Mouse (Mus musculus) MEL (cell line): ENCODE measurements at regions not wholly inside any gene's neighbourhood (a gene's known extent, or its start where the extent isn't known, plus 50 kb on each side); places are given as distances from the start of the nearest gene placed in this dataset.

Experiments
- DNase-seq: peaks from one replicate; pipeline ENCODE4 v3.0.0; 2011; ENCODE audit warnings: low read depth, low spot score
- H3K27ac ChIP-seq: 2 replicates; pipeline ENCODE4 v1.5.1; 2012; ENCODE audit warnings: low read depth, mild to moderate bottlenecking, control low read depth, low read length, moderate library complexity; ENCODE audit not compliant: control insufficient read depth
- H3K27me3 ChIP-seq, 2 experiments: fragments of 150-350 bp in 1 of 2; sonication (generic) in 1 of 2; 2 replicates each; pipeline ENCODE4 v1.6.1; 2012; ENCODE audit warnings: low read length in 2 of 2, mild to moderate bottlenecking in 2 of 2, improper control_type of control experiment in 1 of 2, moderate library complexity in 1 of 2; ENCODE audit not compliant: insufficient read depth in 2 of 2, control insufficient read depth in 1 of 2
- H3K36me3 ChIP-seq, 2 experiments: 2 replicates each; pipeline ENCODE4 v1.6.1; 2012 to 2014; ENCODE audit warnings: low read length in 2 of 2, improper control_type of control experiment in 1 of 2, inconsistent platforms in 1 of 2, mild to moderate bottlenecking in 1 of 2; ENCODE audit not compliant: insufficient read depth in 2 of 2, control insufficient read depth in 1 of 2
- H3K4me1 ChIP-seq, 2 experiments: fragments of 150-350 bp in 1 of 2; sonication (generic) in 1 of 2; 2 replicates each; pipeline ENCODE4 v1.6.1; 2012; ENCODE audit warnings: low read length in 2 of 2, improper control_type of control experiment in 1 of 2, mild to moderate bottlenecking in 1 of 2; ENCODE audit not compliant: insufficient read depth in 2 of 2, control insufficient read depth in 1 of 2
- H3K4me3 ChIP-seq, 2 experiments: fragments of 150-350 bp in 1 of 2; sonication (generic) in 1 of 2; 2 replicates each; pipeline ENCODE4 v1.5.1; 2012; ENCODE audit warnings: low read depth in 2 of 2, low read length in 2 of 2, mild to moderate bottlenecking in 2 of 2, moderate library complexity in 2 of 2, control low read depth in 1 of 2, improper control_type of control experiment in 1 of 2; ENCODE audit not compliant: control insufficient read depth in 1 of 2, insufficient read depth in 1 of 2
- H3K79me2 ChIP-seq: 2 replicates; pipeline ENCODE4 v1.6.1; 2012; ENCODE audit warnings: mild to moderate bottlenecking, low read length, moderate library complexity; ENCODE audit not compliant: control insufficient read depth, poor library complexity, insufficient read depth
- H3K9ac ChIP-seq: 2 replicates; pipeline ENCODE4 v1.6.1; 2012; ENCODE audit warnings: low read depth, mild to moderate bottlenecking, control low read depth, low read length, moderate library complexity; ENCODE audit not compliant: control insufficient read depth, poor library complexity, severe bottlenecking
- H3K9me3 ChIP-seq: fragments of 150-350 bp; sonication (generic); replicated peaks from 2 replicates; pipeline ENCODE4 v1.6.1; 2012; ENCODE audit warnings: mild to moderate bottlenecking, low read length, improper control_type of control experiment, moderate library complexity; ENCODE audit not compliant: insufficient read depth
- CHD2 ChIP-seq: IDR thresholded peaks from 2 replicates; pipeline ENCODE4 v1.6.1; 2011; ENCODE audit warnings: low read length, improper control_type of control experiment
- CTCF ChIP-seq, 3 experiments: IDR thresholded peaks in 2 of 3; conservative IDR thresholded peaks in 1 of 3; 2 replicates each; pipeline ENCODE4 v1.5.1; 2011 to 2012; ENCODE audit warnings: low read length in 3 of 3, low read depth in 2 of 3, mild to moderate bottlenecking in 2 of 3, improper control_type of control experiment in 1 of 3, inconsistent platforms in 1 of 3, mixed read lengths in 1 of 3, moderate library complexity in 1 of 3; ENCODE audit not compliant: control insufficient read depth in 1 of 3, insufficient read depth in 1 of 3, poor library complexity in 1 of 3, severe bottlenecking in 1 of 3
- ELF1 ChIP-seq: IDR thresholded peaks from 2 replicates; pipeline ENCODE4 v1.6.1; 2014; ENCODE audit warnings: low read depth, mild to moderate bottlenecking, inconsistent platforms, low read length, improper control_type of control experiment, moderate library complexity
- EP300 ChIP-seq, 2 experiments: IDR thresholded peaks; 2 replicates each; pipeline ENCODE4 v1.6.1; 2011; ENCODE audit warnings: improper control_type of control experiment in 2 of 2, low read length in 2 of 2, low read depth in 1 of 2, mild to moderate bottlenecking in 1 of 2
- ETS1 ChIP-seq: IDR thresholded peaks from 2 replicates; pipeline ENCODE4 v1.6.1; 2012; ENCODE audit warnings: low read depth, mild to moderate bottlenecking, inconsistent platforms, low read length, improper control_type of control experiment, moderate library complexity
- GABPA ChIP-seq: IDR thresholded peaks from 2 replicates; pipeline ENCODE4 v1.6.1; 2012; ENCODE audit warnings: low read depth, mild to moderate bottlenecking, inconsistent platforms, low read length, improper control_type of control experiment, moderate library complexity
- GATA1 ChIP-seq: IDR thresholded peaks from 2 replicates; pipeline ENCODE4 v1.6.1; 2011; ENCODE audit warnings: low read depth, low read length, improper control_type of control experiment
- HCFC1 ChIP-seq: IDR thresholded peaks from 2 replicates; pipeline ENCODE4 v1.6.1; 2012; ENCODE audit warnings: low read depth, mild to moderate bottlenecking, inconsistent platforms, low read length, improper control_type of control experiment, moderate library complexity
- JUND ChIP-seq: IDR thresholded peaks from 2 replicates; pipeline ENCODE4 v1.6.1; 2011; ENCODE audit warnings: low read depth, mild to moderate bottlenecking, improper control_type of control experiment, low read length
- KAT2A ChIP-seq: conservative IDR thresholded peaks from 2 replicates; pipeline ENCODE4 v1.6.1; 2012; ENCODE audit warnings: low read depth, low read length, improper control_type of control experiment, inconsistent platforms
- MAZ ChIP-seq: IDR thresholded peaks from 2 replicates; pipeline ENCODE4 v1.6.1; 2012; ENCODE audit warnings: low read depth, mild to moderate bottlenecking, inconsistent platforms, low read length, improper control_type of control experiment
- MXI1 ChIP-seq: IDR thresholded peaks from 2 replicates; pipeline ENCODE4 v1.6.1; 2011; ENCODE audit warnings: mild to moderate bottlenecking, low read depth, low read length, improper control_type of control experiment
- MYC ChIP-seq: IDR thresholded peaks from 2 replicates; pipeline ENCODE4 v1.6.1; 2011; ENCODE audit warnings: low read depth, mild to moderate bottlenecking, low read length, improper control_type of control experiment, moderate library complexity
- NELFE ChIP-seq: IDR thresholded peaks from 2 replicates; pipeline ENCODE4 v1.6.1; 2011; ENCODE audit warnings: low read depth, low read length, improper control_type of control experiment
- NRF1 ChIP-seq: IDR thresholded peaks from 2 replicates; pipeline ENCODE4 v1.6.1; 2014; ENCODE audit warnings: low read depth, mild to moderate bottlenecking, inconsistent platforms, low read length, improper control_type of control experiment, moderate library complexity; ENCODE audit not compliant: poor library complexity, insufficient read depth, severe bottlenecking
- POLR2A ChIP-seq, 2 experiments: IDR thresholded peaks; 2 replicates each; pipeline ENCODE4 v1.6.1; 2011 to 2012; ENCODE audit warnings: low read length in 2 of 2, mild to moderate bottlenecking in 2 of 2, control low read depth in 1 of 2, improper control_type of control experiment in 1 of 2, low read depth in 1 of 2, moderate library complexity in 1 of 2; ENCODE audit not compliant: control insufficient read depth in 1 of 2, insufficient read depth in 1 of 2, poor library complexity in 1 of 2
- RAD21 ChIP-seq: IDR thresholded peaks from 2 replicates; pipeline ENCODE4 v1.6.1; 2011; ENCODE audit warnings: mild to moderate bottlenecking, low read depth, low read length, improper control_type of control experiment
- SIN3A ChIP-seq: IDR thresholded peaks from 2 replicates; pipeline ENCODE4 v1.6.1; 2012; ENCODE audit warnings: low read length, improper control_type of control experiment, inconsistent platforms
- SMC3 ChIP-seq: IDR thresholded peaks from 2 replicates; pipeline ENCODE4 v1.6.1; 2011; ENCODE audit warnings: low read depth, low read length, improper control_type of control experiment
- TBP ChIP-seq: IDR thresholded peaks from 2 replicates; pipeline ENCODE4 v1.8.0; 2011; ENCODE audit warnings: low read depth, low read length, improper control_type of control experiment
- TCF12 ChIP-seq: IDR thresholded peaks from 2 replicates; pipeline ENCODE4 v1.6.1; 2014; ENCODE audit warnings: low read depth, mild to moderate bottlenecking, inconsistent platforms, low read length, improper control_type of control experiment, moderate library complexity
- USF1 ChIP-seq: IDR thresholded peaks from 2 replicates; pipeline ENCODE4 v1.6.1; 2014; ENCODE audit warnings: low read depth, mild to moderate bottlenecking, inconsistent platforms, low read length, improper control_type of control experiment, moderate library complexity
- USF2 ChIP-seq, 2 experiments: IDR thresholded peaks; 2 replicates each; pipeline ENCODE4 v1.6.1; 2011 to 2012; ENCODE audit warnings: improper control_type of control experiment in 2 of 2, low read length in 2 of 2, borderline replicate concordance in 1 of 2, inconsistent platforms in 1 of 2, low read depth in 1 of 2, mild to moderate bottlenecking in 1 of 2; ENCODE audit not compliant: insufficient read depth in 1 of 2
- ZC3H11A ChIP-seq: IDR thresholded peaks from 2 replicates; pipeline ENCODE4 v1.6.1; 2012; ENCODE audit warnings: low read depth, mild to moderate bottlenecking, inconsistent platforms, low read length, improper control_type of control experiment
- ZMIZ1 ChIP-seq: IDR thresholded peaks from 2 replicates; pipeline ENCODE4 v1.6.1; 2012; ENCODE audit warnings: low read depth, mild to moderate bottlenecking, inconsistent platforms, low read length, improper control_type of control experiment, moderate library complexity

GRCm38 (mm10) chr9:92899733-92900132, 357.7 kb downstream of the Plod2 start:
- no peak for TF ChIP-seq MXI1
- no peak for TF ChIP-seq POLR2A (IDR thresholded peaks at IDR 0.05; ENCODE audit: control insufficient read depth in 1 of 2, insufficient read depth in 1 of 2, low read depth in 1 of 2, low read length in 2 of 2, poor library complexity in 1 of 2)
- no peak for TF ChIP-seq GATA1
- TF ChIP-seq ZC3H11A, result no peak
- TF ChIP-seq KAT2A, result no peak
- no peak for TF ChIP-seq RAD21
- no peak for TF ChIP-seq MYC
- TF ChIP-seq SMC3, result no peak
- TF ChIP-seq HCFC1, result no peak
- no peak for TF ChIP-seq NELFE
- TF ChIP-seq ELF1, result no peak
- no peaks in the 10 kb centered on the region for H3K27me3 ChIP-seq
- no peaks in the 10 kb centered on the region for H3K9me3 ChIP-seq
- no peak for DNase-seq
- no peaks in the 10 kb centered on the region for H3K79me2 ChIP-seq
- H3K9ac ChIP-seq, result no peak overlapping the region
- no peaks in the 10 kb centered on the region for H3K4me1 ChIP-seq
- H3K27ac ChIP-seq, result no peak overlapping the region
- H3K36me3 ChIP-seq, result no peaks in the 10 kb centered on the region
- no peak overlapping the region for H3K4me3 ChIP-seq

DNA sequence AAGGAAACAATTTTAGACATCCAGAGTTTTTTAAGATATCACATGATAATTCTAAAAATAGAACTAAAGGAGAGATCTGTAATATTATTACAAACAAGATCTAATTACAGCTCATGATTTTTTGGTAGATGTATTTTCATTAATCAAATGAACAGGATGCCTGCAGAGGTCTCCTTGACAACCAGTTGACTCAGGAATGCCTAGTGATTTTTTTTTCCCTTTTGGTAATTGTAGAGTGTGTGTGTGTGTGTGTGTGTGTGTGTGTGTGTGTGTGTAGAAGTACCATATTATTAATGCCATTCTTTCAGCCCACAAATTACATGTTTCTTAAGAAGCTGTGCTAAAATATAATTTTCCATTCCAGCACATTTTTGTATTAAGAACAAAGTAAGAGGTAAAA, 365.1 kb downstream of the Plod2 start:
- H3K27ac ChIP-seq, result no peak overlapping the region
- no peaks in the 10 kb centered on the region for H3K9me3 ChIP-seq
- no peaks in the 10 kb centered on the region for H3K36me3 ChIP-seq
- TF ChIP-seq GATA1, result no peak
- TF ChIP-seq CTCF (IDR thresholded peaks at IDR 0.05 in 2 of 3, conservative IDR thresholded peaks at IDR 0.05 in 1 of 3; ENCODE audit: control insufficient read depth in 1 of 3, insufficient read depth in 1 of 3, low read depth in 2 of 3, low read length in 3 of 3, poor library complexity in 1 of 3, severe bottlenecking in 1 of 3), result no peak
- no peak for TF ChIP-seq MYC
- TF ChIP-seq ZC3H11A, result no peak
- TF ChIP-seq JUND, result no peak
- no peaks in the 10 kb centered on the region for H3K4me1 ChIP-seq
- H3K79me2 ChIP-seq, result no peaks in the 10 kb centered on the region
- no peaks in the 10 kb centered on the region for H3K27me3 ChIP-seq
- H3K4me3 ChIP-seq, result no peak overlapping the region
- no peak for DNase-seq
- H3K9ac ChIP-seq, result no peak overlapping the region

DNA sequence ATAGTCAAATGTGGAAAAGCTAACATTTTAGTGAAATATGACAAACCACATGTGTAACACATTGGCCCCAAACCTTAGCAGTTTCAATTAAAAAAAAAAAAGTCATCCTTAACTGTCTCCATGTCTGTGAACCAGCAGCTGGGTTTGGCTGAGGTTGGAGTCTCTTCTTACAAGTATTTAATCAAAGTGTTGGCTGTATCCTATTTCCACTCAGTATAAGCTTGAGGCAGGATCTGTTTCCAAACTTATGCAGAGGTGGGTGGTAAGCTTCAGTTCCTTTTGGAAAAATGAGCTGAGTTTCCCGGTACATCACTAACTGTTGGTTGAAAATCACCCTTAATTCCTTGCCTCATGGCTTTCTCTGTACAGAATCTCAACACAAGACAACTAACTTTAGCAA, 377.4 kb downstream of the Plod2 start:
- TF ChIP-seq ETS1, result no peak
- TF ChIP-seq USF1, result no peak
- TF ChIP-seq NRF1, result no peak
- no peak for TF ChIP-seq MAZ
- no peak for TF ChIP-seq EP300 (IDR thresholded peaks at IDR 0.05; ENCODE audit: low read depth in 1 of 2, low read length in 2 of 2)
- no peak for TF ChIP-seq POLR2A (IDR thresholded peaks at IDR 0.05; ENCODE audit: control insufficient read depth in 1 of 2, insufficient read depth in 1 of 2, low read depth in 1 of 2, low read length in 2 of 2, poor library complexity in 1 of 2)
- no peak for TF ChIP-seq CHD2
- no peak for TF ChIP-seq MYC
- TF ChIP-seq TBP, result no peak
- TF ChIP-seq RAD21, result no peak
- TF ChIP-seq GABPA, result no peak
- TF ChIP-seq TCF12, result no peak
- no peak for TF ChIP-seq ZMIZ1
- TF ChIP-seq GATA1, result no peak
- TF ChIP-seq KAT2A, result no peak
- TF ChIP-seq JUND, result no peak
- TF ChIP-seq SMC3, result no peak
- no peak for TF ChIP-seq SIN3A
- no peak for TF ChIP-seq USF2 (IDR thresholded peaks at IDR 0.05; ENCODE audit: borderline replicate concordance in 1 of 2, insufficient read depth in 1 of 2, low read depth in 1 of 2, low read length in 2 of 2)
- Histone ChIP-seq H3K79me2 (no peaks in the 10 kb centered on the region), H3K27ac (no peak overlapping the region), H3K27me3 (no peaks in the 10 kb centered on the region), H3K9me3 (no peaks in the 10 kb centered on the region), H3K4me1 (no peaks in the 10 kb centered on the region), H3K9ac (no peak overlapping the region), H3K36me3 (no peaks in the 10 kb centered on the region), H3K4me3 (no peak overlapping the region)
- no peak for DNase-seq
